Mouse (Mus musculus) lung, postnatal 0 days (tissue): ENCODE measurements around the gene Ror2. TPM values are rescaled to one million over a fixed set of nuclear protein-coding genes. Genes with fewer than 3 reads are reported as not detected.
A peak's percentile ranks its signal among the peaks of the same experiment; 100 is the strongest.

Experiments used
- ATAC-seq: fragments of 200-750 bp; cut with Nextera tagmentation; 2 replicates; pipeline ENCODE4 v1.8.0; 2017; ENCODE audit warnings: moderate library complexity
- DNase-seq: peaks from one replicate; pipeline ENCODE4 v3.0.0-alpha.2; 2016; ENCODE audit warnings: low spot score
- H3K27ac ChIP-seq: fragments of 300-500 bp; sonication (generic); 2 replicates; pipeline ENCODE4 v1.5.1; 2014; ENCODE audit warnings: antibody characterized with exemption, mild to moderate bottlenecking, low read length, mixed read lengths
- H3K27me3 ChIP-seq: fragments of 300-500 bp; sonication (generic); replicated peaks from 2 replicates; pipeline ENCODE4 v1.6.1; 2014; ENCODE audit warnings: low read length, mixed read lengths; ENCODE audit not compliant: insufficient read depth
- H3K36me3 ChIP-seq: fragments of 300-500 bp; sonication (generic); 2 replicates; pipeline ENCODE4 v1.6.1; 2014; ENCODE audit warnings: low read length, mixed read lengths; ENCODE audit not compliant: insufficient read depth
- H3K4me1 ChIP-seq: fragments of 300-500 bp; sonication (generic); 2 replicates; pipeline ENCODE4 v1.6.1; 2014; ENCODE audit warnings: antibody characterized with exemption, low read depth, low read length, mixed read lengths; ENCODE audit not compliant: insufficient read depth
- H3K4me2 ChIP-seq: fragments of 300-500 bp; sonication (generic); replicated peaks from 2 replicates; pipeline ENCODE4 v1.6.1; 2014; ENCODE audit warnings: low read depth, mild to moderate bottlenecking, low read length, moderate library complexity, mixed read lengths
- H3K4me3 ChIP-seq: fragments of 300-500 bp; sonication (generic); 2 replicates; pipeline ENCODE4 v1.5.1; 2014; ENCODE audit warnings: low read depth, low read length
- H3K9ac ChIP-seq: fragments of 300-500 bp; sonication (generic); replicated peaks from 2 replicates; pipeline ENCODE4 v1.6.1; 2014; ENCODE audit warnings: low read depth, mild to moderate bottlenecking
- H3K9me3 ChIP-seq: fragments of 300-500 bp; sonication (generic); 2 replicates; pipeline ENCODE4 v1.6.1; 2016; ENCODE audit warnings: low read length, mixed read lengths
- CTCF ChIP-seq: IDR thresholded peaks from 2 replicates; pipeline ENCODE4 v1.5.1; 2016; ENCODE audit warnings: antibody characterized with exemption, mild to moderate bottlenecking
- EP300 ChIP-seq: IDR thresholded peaks from 2 replicates; pipeline ENCODE4 v1.6.1; 2016; ENCODE audit warnings: antibody characterized with exemption, mild to moderate bottlenecking, control low read depth
- WGBS: fragments of 180-500 bp; shearing (Covaris S2); extraction: QIAGEN DNeasy Blood & Tissue Kit; methylation state at CpG from one replicate; pipeline ENCODE4 v1.1.7; 2014; 5-methylcytosine and 5-hydroxymethylcytosine counted together
- polyA plus RNA-seq: library from polyadenylated mRNA; unstranded; fragments of >200 nt; fragmentation: Nextera tagmentation; extraction: Ambion mirVana; gene quantifications from 2 replicates; pipeline ENCODE4 v1.2.1, GENCODE M21; 2015

Gene Ror2
- polyA plus RNA-seq, 1 experiment from 2014 or later: 5.3 TPM

GRCm38 (mm10) chr13:53211971-53212733 is 73.8 kb downstream of the Ror2 start:
- no peaks in the 10 kb centered on the region for H3K27me3 ChIP-seq
- DNase-seq: peak; percentile 80
- no peak overlapping the region for H3K4me3 ChIP-seq
- no peak overlapping the region for H3K27ac ChIP-seq
- WGBS: 24% methylated on average over 17 of the region's 19 CpGs
- H3K9ac ChIP-seq: no peak overlapping the region
- no peaks in the 10 kb centered on the region for H3K9me3 ChIP-seq
- peak; percentile 87 for ATAC-seq
- H3K36me3 ChIP-seq: no peaks in the 10 kb centered on the region
- peak overlapping the region; percentile 46 for H3K4me2 ChIP-seq
- H3K4me1 ChIP-seq: 0 out of 2 replicates have a peak, but pooled peaks cover 3% of the 10 kb centered on the region
- 0 out of 2 replicates have a peak, but pooled peaks have one; percentile 25 for TF ChIP-seq CTCF
- TF ChIP-seq EP300: no peak

GRCm38 (mm10) chr13:53208556-53208955 is 77.4 kb downstream of the Ror2 start:
- H3K4me1 ChIP-seq: 0 out of 2 replicates have a peak, but pooled peaks cover 3% of the 10 kb centered on the region
- TF ChIP-seq EP300 (no peak), CTCF (no peak)
- 57% methylated on average over 10 of the region's 10 CpGs for WGBS
- no peak overlapping the region for H3K4me2 ChIP-seq
- no peaks in the 10 kb centered on the region for H3K27me3 ChIP-seq
- no peak for DNase-seq
- H3K9ac ChIP-seq: no peak overlapping the region
- no peaks in the 10 kb centered on the region for H3K36me3 ChIP-seq
- no peak overlapping the region for H3K27ac ChIP-seq
- no peak for ATAC-seq
- H3K4me3 ChIP-seq: no peak overlapping the region
- no peaks in the 10 kb centered on the region for H3K9me3 ChIP-seq

- TF ChIP-seq CTCF: no peak
- TF ChIP-seq EP300: no peak
- no peak overlapping the region for H3K9ac ChIP-seq
- DNase-seq (peak; percentile 53), ATAC-seq (peak; percentile 62)
- no peak overlapping the region for H3K27ac ChIP-seq
- peaks cover 8% of the 10 kb centered on the region; the same call in 1 of the 2 replicates for H3K4me1 ChIP-seq
- H3K9me3 ChIP-seq: no peaks in the 10 kb centered on the region
- no peaks in the 10 kb centered on the region for H3K36me3 ChIP-seq
- H3K4me3 ChIP-seq: no peak overlapping the region
- H3K4me2 ChIP-seq: no peak overlapping the region
- H3K27me3 ChIP-seq: no peaks in the 10 kb centered on the region
- WGBS: 36% methylated on average over 17 of the region's 17 CpGs
These were observed 80.6 kb downstream of the Ror2 start for GRCm38 (mm10) chr13:53205128-53205911.

GRCm38 (mm10) chr13:53202439-53202830 is 83.5 kb downstream of the Ror2 start:
- 71% methylated on average over 5 of the region's 5 CpGs for WGBS
- H3K9me3 ChIP-seq: no peaks in the 10 kb centered on the region
- H3K27ac ChIP-seq: peak overlapping the region; percentile 4; the same call in 1 of the 2 replicates
- no peak overlapping the region for H3K4me2 ChIP-seq
- TF ChIP-seq CTCF (no peak), EP300 (no peak)
- peaks cover 6% of the 10 kb centered on the region; the same call in 1 of the 2 replicates for H3K4me1 ChIP-seq
- ATAC-seq (no peak), DNase-seq (no peak)
- no peak overlapping the region for H3K4me3 ChIP-seq
- H3K9ac ChIP-seq: no peak overlapping the region
- no peaks in the 10 kb centered on the region for H3K27me3 ChIP-seq
- H3K36me3 ChIP-seq: no peaks in the 10 kb centered on the region

- H3K4me2 ChIP-seq: 0 out of 2 replicates have a peak overlapping the region, but pooled peaks have one; percentile 25
- no peaks in the 10 kb centered on the region for H3K36me3 ChIP-seq
- no peak overlapping the region for H3K9ac ChIP-seq
- peak overlapping the region; percentile 4; the same call in 1 of the 2 replicates for H3K27ac ChIP-seq
- ATAC-seq (peak; percentile 76), DNase-seq (peak; percentile 77)
- no peak overlapping the region for H3K4me3 ChIP-seq
- TF ChIP-seq CTCF (no peak), EP300 (no peak)
- no peaks in the 10 kb centered on the region for H3K27me3 ChIP-seq
- H3K4me1 ChIP-seq: peaks cover 6% of the 10 kb centered on the region; the same call in 1 of the 2 replicates
- 8% methylated on average over 18 of the region's 18 CpGs for WGBS
- no peaks in the 10 kb centered on the region for H3K9me3 ChIP-seq
These were observed 84.1 kb downstream of the Ror2 start for GRCm38 (mm10) chr13:53201628-53202438.
